Mouse (Mus musculus) retina, postnatal 7 days (tissue): Measurements from ENCODE around the gene Myt1.

ENCODE experiments used
- DNase-seq: peaks from one replicate; pipeline ENCODE4 v3.0.0-alpha.2; 2012; ENCODE audit warnings: low read depth, low spot score

Gene Myt1

GRCm38 (mm10) chr2:181763006-181763830 lies at the start of gene Myt1:
Myt1 (plus strand) TSS chr2:181763332.
- no peak for DNase-seq

GRCm38 (mm10) chr2:181713749-181714148 lies 49.4 kb upstream of the Myt1 start:
- no peak for DNase-seq

DNA sequence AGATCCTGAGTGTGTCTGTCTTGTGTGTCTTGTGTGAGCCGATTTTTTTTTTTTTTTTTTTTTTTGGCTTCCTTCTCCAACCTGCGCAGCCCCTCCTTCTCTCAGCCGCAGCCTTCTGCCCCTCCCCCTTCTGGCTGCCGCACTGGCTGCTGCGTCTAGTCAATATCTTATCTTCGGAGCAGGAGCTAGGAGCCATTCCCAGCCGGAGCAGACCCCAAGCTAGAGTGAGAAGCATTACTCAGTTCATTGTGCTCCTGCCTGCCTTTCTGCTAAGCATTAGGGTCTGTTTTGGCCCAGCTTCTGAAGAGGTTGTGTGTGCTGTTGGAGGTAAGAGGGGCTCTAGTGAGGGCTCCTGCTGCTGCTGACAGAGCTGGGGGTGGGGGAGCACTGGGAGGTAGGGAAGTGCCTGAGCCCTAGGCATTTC lies 48.2 kb upstream of the Myt1 start, which contains the start of gene Oprl1:
TSS of gene Oprl1 (plus strand) at position 114 of the 424 bp plus-strand sequence.
- DNase-seq = no peak

DNA sequence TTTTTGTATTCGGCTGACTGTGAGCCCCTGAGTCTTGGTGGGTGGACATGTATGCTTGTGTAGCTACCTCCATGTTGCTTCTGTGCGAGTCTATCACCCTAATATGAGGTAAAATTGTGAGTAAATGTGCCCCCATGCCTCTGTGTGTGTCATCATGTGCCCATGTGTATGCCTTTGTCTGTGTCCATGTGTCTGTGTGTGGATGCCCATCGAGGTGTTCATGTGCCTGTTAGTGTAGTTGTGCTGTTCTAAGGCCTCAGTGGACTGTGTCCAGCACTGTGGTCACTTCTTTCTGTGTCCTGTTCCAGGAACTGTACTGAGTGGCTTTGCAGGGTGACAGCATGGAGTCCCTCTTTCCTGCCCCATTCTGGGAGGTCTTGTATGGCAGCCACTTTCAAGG lies 47.8 kb upstream of the Myt1 start:
- no peak for DNase-seq

- DNase-seq = no peak
Observed at GRCm38 (mm10) chr2:181716991-181717390, 46.1 kb upstream of the Myt1 start.

GRCm38 (mm10) chr2:181720061-181720460 lies 43.1 kb upstream of the Myt1 start:
- no peak for DNase-seq

DNA sequence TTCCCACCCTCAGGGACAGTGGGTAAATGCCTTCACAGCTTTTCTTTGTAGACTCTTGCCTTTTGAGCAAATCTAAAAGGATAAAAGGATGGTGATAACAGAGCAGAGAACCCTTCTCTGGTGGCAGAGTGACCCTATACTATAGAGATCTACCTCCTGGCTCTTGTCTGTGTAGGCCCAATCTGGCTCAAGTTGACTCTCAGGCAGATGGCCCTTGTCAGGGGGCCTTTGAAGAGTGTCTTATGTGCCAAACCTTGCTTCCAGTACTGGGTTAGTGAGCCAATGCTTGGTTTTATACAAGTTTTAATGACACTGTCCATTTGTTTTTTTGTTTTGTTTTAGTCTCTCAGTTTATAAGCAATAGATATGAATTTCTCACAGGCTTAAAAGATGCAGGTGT lies 41.9 kb upstream of the Myt1 start:
- no peak for DNase-seq

DNA sequence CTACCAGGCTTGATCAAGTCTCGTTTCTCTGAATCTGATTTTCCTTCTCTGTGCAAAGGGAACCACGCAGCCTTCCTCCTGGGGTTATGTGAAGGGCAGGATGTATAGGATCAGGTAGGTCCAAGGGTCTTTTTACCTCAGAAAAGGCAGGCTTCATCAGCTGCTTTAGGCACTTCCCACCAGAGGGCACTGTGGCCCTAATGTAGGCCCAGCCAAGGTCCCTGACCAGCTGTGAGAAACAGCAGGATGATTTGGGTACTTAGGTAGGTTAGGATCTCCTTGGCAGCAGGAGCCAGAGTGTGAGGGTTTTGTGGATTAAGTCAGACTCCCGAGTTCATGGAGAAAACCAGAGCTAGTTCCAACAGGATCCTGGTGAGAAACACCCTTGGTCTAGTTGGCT lies 40.9 kb upstream of the Myt1 start:
- DNase-seq = peak; percentile 50

DNA sequence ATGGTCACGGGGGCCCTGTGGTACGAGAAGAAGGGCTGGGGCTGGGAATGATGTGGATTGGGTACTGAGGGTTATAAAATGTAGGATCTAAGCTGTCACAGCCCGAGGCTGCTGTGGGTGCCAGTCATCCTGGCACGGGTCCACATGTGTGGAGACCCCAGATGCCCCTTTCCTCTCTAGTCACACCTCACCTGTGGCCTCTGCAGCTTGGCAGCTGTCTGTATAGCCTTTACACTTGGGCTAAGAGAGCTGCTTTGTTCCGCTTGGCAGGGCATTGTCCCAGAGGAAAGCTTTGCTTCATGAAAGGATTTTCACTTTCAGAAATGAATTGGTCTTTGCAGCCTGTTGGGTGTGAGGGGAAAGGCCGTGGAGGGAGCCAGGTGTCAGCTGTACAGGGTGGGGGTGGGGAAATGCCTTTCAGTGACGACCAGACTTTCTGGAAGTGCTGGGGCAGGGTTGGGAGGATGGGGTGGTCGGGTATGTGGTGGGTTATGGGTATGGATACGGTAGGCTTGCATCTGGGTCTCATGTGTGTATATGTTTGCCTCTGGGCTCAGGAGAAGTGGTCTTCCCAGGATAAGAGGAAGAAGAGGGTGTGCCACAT lies 35.4 kb upstream of the Myt1 start:
- DNase-seq = no peak

- DNase-seq = no peak
Observed at GRCm38 (mm10) chr2:181730051-181730450, 33.1 kb upstream of the Myt1 start.

DNA sequence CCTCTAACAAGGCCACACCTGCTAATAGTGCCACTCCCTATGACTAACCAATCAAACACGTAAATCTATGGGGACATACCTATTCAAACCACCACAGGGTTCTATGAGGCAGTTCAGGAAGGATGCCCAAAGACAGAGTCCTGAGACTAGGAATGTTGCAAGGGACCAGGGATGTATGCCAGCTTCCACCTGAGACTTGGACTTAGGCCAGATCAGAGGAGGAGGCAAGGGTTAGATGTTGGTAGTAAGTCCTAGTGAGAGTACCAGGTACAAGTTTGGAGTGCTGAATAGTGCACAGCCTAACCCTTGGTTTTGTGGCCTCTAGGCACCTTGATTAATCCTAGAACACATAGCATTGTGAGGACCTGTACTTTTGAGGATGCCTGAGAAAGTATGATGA lies 10.5 kb upstream of the Myt1 start:
- DNase-seq = no peak

DNA sequence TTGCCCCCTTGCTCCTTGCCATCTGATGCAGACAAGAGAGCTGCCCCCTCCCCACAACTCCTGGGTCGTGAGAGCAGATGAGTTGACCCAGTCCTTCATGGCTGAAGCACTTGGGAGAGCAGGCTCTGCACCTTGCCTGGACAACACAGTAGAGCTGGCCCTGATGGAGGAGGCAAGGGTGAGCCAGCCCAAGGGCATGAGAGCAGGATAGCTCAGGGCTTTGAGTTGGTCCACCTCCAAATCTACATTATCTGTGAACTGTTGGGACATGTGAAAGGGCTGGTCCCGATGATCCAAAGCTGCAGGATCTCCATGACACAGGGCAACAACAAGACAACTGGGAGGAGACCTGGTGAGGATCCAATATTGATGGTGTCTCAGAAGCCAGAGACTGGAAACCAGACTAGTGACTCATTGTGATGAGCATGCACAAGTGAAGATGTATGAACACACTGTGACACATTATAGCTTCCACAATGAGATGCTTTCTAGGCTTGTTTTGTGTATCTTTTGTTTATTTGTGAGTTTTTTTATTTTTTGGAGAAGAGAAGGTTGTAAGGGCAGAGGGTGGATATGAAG lies 4.9 kb upstream of the Myt1 start:
- DNase-seq = no peak

GRCm38 (mm10) chr2:181759041-181759440 lies 4.1 kb upstream of the Myt1 start:
- DNase-seq = peak; percentile 69

- DNase-seq = no peak
Observed at GRCm38 (mm10) chr2:181763886-181764527, 875 bp downstream of the Myt1 start.

GRCm38 (mm10) chr2:181764600-181764999 lies 1.5 kb downstream of the Myt1 start:
- no peak for DNase-seq

DNA sequence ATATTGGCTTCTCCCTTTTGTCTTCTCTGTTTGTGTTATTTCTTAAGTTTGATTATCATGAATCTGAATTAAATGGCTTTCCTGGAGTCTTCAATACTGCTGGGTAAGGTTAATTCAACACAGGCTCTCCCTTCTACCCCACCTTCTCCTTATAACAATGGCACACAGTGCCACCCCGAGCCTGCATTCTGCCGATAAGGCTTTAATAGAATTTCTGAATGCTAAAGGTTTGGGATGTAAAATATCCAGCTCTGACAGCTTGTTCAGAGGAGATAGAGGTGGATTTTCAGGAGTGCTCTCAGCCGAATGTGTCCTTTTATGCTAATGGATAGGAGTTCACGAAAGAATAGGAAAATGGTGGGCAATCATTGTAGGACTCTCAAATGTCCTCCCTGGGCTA lies 2.1 kb downstream of the Myt1 start:
- no peak for DNase-seq

GRCm38 (mm10) chr2:181766672-181767557 lies 3.8 kb downstream of the Myt1 start:
- DNase-seq = peak; percentile 68

- DNase-seq = no peak
Observed at GRCm38 (mm10) chr2:181768451-181768850, 5.3 kb downstream of the Myt1 start.

DNA sequence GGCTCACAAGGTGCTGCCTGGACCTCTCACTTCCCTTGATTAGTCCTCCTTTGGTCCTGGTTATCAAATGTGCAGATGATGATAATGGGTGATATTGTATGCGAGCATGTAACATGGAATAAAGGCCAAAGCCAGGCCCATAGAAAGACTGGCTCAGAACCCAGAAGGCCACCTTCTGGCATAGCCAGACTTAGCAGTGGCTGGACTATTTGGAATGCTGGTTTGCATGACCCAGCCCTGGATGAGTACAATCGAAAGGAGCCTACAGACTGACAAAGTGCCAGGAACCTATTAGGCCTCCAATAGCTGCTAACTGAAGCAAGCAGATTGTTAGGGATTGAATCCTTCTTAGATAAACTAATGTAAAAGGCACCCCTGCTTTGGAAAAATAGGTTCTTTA lies 6.3 kb downstream of the Myt1 start:
- no peak for DNase-seq

- no peak for DNase-seq
Observed at GRCm38 (mm10) chr2:181773203-181773602, 10.1 kb downstream of the Myt1 start.

- no peak for DNase-seq
Observed at GRCm38 (mm10) chr2:181775786-181776185, 12.7 kb downstream of the Myt1 start.
